Mouse (Mus musculus): ENCODE measurements around the gene Ppp1r18. TPM values are rescaled to one million over a fixed set of nuclear protein-coding genes. Genes with fewer than 3 reads are reported as not detected.

Gene Ppp1r18
- polyA plus RNA-seq, 1 experiment: 46.2 TPM

DNA sequence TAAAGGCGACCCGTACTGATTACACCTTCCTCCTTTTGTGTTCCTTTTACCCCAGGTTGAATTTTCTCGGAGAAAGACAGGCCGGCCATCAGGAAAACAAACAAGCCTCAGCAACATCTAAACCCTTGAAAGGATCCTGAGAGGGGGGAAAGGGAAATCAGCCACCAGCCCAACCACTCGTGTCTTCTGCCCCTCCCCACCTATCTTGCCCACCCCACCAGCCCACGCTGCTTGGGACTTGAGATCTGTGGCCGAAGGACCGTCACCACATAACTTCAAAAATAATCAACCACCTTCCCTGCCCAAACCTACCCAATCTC, 51.7 kb downstream of the Ppp1r18 start:
- TF ChIP-seq REST (IDR thresholded peaks at IDR 0.05; ENCODE audit: insufficient read depth, insufficient read length) (no peak), E2F4 (IDR thresholded peaks at IDR 0.05; ENCODE audit: insufficient read depth) (no peak), MYOG (IDR thresholded peaks at IDR 0.05; ENCODE audit: control insufficient read depth in 1 of 3, insufficient read depth in 1 of 3, insufficient read length in 2 of 3, low read depth in 2 of 3) (no peak), MAX (IDR thresholded peaks at IDR 0.05; ENCODE audit: low read depth) (no peak), TCF12 (IDR thresholded peaks at IDR 0.05; ENCODE audit: insufficient read depth, poor library complexity, severe bottlenecking) (no peak), POLR2AphosphoS2 (IDR thresholded peaks at IDR 0.05; ENCODE audit: insufficient read length, low read depth) (no peak), MYOD1 (IDR thresholded peaks at IDR 0.05; ENCODE audit: control insufficient read depth in 1 of 3, insufficient read length in 2 of 3, low read depth in 2 of 3) (no peak), SRF (IDR thresholded peaks at IDR 0.05; ENCODE audit: control insufficient read depth, insufficient read length, low read depth) (no peak), USF1 (IDR thresholded peaks at IDR 0.05; ENCODE audit: low read depth) (no peak)

DNA sequence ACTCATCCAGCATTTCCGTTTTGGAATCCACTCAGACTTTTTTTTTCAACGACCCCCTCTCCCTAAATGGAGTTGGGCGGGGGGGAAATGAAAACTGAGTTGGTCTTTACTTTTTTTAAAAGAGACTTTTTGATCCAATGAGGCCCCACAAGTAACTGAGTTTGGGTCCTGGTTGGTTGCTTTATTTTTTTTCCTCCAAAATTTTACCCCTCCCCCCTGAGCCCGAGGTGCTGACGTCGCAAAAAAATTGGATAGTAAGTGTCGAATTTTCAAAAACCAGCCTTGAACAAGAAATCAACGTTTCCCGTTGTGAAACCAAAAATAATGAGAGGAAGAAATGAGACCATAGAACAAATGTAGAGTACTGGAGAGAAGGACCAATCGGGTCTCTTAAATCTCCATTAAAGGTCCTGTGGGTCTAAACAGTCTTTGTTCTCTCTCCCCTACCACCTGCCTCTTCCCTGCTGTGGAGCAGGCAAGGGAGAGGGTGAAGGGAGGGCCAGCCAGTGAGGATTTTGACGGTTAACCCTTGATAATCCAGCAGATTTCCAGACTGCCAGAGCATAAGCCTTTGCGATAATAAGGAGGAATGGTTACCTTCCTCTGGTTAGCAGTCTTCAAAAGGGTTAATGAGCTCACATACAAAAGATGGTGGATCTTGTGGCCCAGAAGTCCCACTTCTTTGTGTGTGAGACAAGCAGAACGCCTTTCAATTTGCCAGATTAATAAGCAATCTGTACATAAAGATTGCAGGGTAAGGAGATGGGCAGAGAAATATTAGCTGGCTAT, 52.3 kb downstream of the Ppp1r18 start:
- TF ChIP-seq MAX (IDR thresholded peaks at IDR 0.05; ENCODE audit: low read depth): no peak
- no peak for TF ChIP-seq REST (IDR thresholded peaks at IDR 0.05; ENCODE audit: insufficient read depth, insufficient read length)
- TF ChIP-seq POLR2A (IDR thresholded peaks at IDR 0.05; ENCODE audit: insufficient read length, low read depth): peak; percentile 51
- no peak for TF ChIP-seq E2F4 (IDR thresholded peaks at IDR 0.05; ENCODE audit: insufficient read depth)
- TF ChIP-seq POLR2AphosphoS2 (IDR thresholded peaks at IDR 0.05; ENCODE audit: insufficient read length, low read depth): peak; percentile 95
- H3K36me3 ChIP-seq (ENCODE audit: control insufficient read depth, insufficient read depth): peaks cover 29% of the 10 kb centered on the region

More for the DNA sequence above, 51.7 kb downstream of the Ppp1r18 start:
- Histone ChIP-seq H3K4me3 (peak overlapping the region; percentile 96), H3ac (ENCODE audit: control insufficient read depth, insufficient read length) (peak overlapping the region; percentile 92), H3K79me2 (ENCODE audit: control insufficient read depth, insufficient read depth) (peaks cover 54% of the 10 kb centered on the region), H3K27me3 (ENCODE audit: control insufficient read depth, insufficient read depth, insufficient read length) (no peaks in the 10 kb centered on the region), H3K36me3 (ENCODE audit: control insufficient read depth, insufficient read depth) (peaks cover 34% of the 10 kb centered on the region), H3K4me2 (ENCODE audit: low read depth) (peak overlapping the region; percentile 97)

DNA sequence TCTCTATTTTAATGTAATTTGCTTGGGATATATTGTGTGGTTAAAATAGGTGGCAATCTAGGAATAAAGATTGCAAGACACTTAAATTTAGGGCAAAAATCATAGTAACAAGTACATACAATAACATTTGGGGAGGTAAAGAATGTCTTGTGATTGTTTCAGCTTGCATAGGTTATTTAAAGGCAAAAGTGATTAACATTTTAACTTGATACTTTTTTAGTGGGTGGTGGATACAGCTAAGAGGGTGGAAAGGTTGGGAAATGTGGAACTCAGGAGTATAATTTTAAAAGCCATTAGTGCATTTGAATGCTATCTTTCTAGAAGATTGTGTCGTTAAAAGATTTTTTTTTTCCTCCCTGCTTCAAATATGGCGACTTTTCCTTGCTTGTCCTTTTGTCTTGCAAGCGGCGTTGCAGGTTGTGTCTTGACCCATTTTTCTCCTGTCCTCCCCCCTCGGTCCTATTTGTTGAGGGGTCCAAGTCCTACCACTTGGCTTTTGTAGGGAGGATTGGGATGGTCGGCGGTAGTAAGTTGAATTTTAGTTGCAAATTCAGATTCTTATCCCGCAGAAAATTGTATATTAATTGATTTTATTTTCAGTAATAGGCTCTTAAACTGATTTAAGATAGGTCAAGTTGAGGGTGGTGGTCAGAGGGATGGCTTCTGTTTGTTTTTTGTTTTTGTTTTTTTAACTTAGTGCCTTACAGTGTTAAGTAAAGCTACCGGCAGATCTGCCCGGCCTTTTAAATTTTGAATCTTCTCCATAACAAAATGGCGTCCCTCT, 53.1 kb downstream of the Ppp1r18 start:
- H3K27me3 ChIP-seq (ENCODE audit: control insufficient read depth, insufficient read depth, insufficient read length): no peaks in the 10 kb centered on the region
- H3K4me3 ChIP-seq: peak overlapping the region; percentile 96
- TF ChIP-seq TCF12 (IDR thresholded peaks at IDR 0.05; ENCODE audit: insufficient read depth, poor library complexity, severe bottlenecking) (no peak), POLR2AphosphoS2 (IDR thresholded peaks at IDR 0.05; ENCODE audit: insufficient read length, low read depth) (peak; percentile 95), POLR2A (IDR thresholded peaks at IDR 0.05; ENCODE audit: insufficient read length, low read depth) (peak; percentile 49), MAX (IDR thresholded peaks at IDR 0.05; ENCODE audit: low read depth) (no peak), TCF3 (IDR thresholded peaks at IDR 0.05; ENCODE audit: insufficient read length, low read depth) (no peak)
- peaks cover 51% of the 10 kb centered on the region for H3K79me2 ChIP-seq (ENCODE audit: control insufficient read depth, insufficient read depth)
- peak overlapping the region; percentile 92 for H3ac ChIP-seq (ENCODE audit: control insufficient read depth, insufficient read length)
- peak overlapping the region; percentile 97 for H3K4me2 ChIP-seq (ENCODE audit: low read depth)
- H3K36me3 ChIP-seq (ENCODE audit: control insufficient read depth, insufficient read depth): peaks cover 26% of the 10 kb centered on the region

More for the DNA sequence above, 52.3 kb downstream of the Ppp1r18 start:
- Histone ChIP-seq H3K27me3 (ENCODE audit: control insufficient read depth, insufficient read depth, insufficient read length) (no peaks in the 10 kb centered on the region), H3K79me2 (ENCODE audit: control insufficient read depth, insufficient read depth) (peaks cover 52% of the 10 kb centered on the region), H3K4me2 (ENCODE audit: low read depth) (peak overlapping the region; percentile 97), H3K4me3 (peak overlapping the region; percentile 96), H3ac (ENCODE audit: control insufficient read depth, insufficient read length) (peak overlapping the region; percentile 92)

DNA sequence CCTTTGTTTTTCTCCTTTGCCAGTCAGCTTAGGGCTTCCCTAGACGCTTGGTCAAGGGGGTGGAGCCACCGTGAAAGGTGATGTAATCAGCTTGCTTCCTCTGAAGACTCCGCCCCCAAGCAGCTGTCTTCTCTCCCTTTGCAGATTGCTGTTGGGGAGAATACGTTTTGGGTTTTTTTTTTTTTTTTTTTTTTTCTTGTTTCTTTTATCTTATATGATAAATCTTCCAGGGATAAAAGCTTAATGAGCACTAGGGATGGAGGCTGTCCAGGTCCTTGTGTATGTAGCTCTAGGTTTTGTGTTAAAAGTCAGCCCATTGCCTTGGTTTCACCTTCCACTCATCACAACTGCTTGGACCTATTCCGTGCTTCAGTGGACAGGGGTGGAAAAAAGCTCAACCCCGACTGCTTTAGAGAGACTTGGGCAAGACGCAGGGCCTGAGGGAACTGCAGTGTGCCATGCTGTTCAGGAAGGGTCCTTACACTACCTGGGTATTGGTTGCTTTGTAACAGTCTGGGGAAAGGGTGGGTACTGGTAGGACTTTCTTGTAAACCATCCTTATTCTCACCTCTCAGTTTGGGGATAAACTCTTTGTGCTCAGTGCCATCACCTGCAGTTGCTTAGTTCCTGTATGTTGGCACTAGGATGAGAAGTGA, 53.8 kb downstream of the Ppp1r18 start:
- Histone ChIP-seq H3ac (ENCODE audit: control insufficient read depth, insufficient read length) (no peak overlapping the region), H3K4me3 (peak overlapping the region; percentile 96), H3K27me3 (ENCODE audit: control insufficient read depth, insufficient read depth, insufficient read length) (no peaks in the 10 kb centered on the region), H3K79me2 (ENCODE audit: control insufficient read depth, insufficient read depth) (peaks cover 49% of the 10 kb centered on the region), H3K4me2 (ENCODE audit: low read depth) (peak overlapping the region; percentile 97), H3K36me3 (ENCODE audit: control insufficient read depth, insufficient read depth) (peaks cover 28% of the 10 kb centered on the region)
- TF ChIP-seq USF1 (IDR thresholded peaks at IDR 0.05; ENCODE audit: low read depth): no peak
- no peak for TF ChIP-seq REST (IDR thresholded peaks at IDR 0.05; ENCODE audit: insufficient read depth, insufficient read length)
- TF ChIP-seq TCF3 (IDR thresholded peaks at IDR 0.05; ENCODE audit: insufficient read length, low read depth): no peak
- TF ChIP-seq MAX (IDR thresholded peaks at IDR 0.05; ENCODE audit: low read depth): no peak
- no peak for TF ChIP-seq E2F4 (IDR thresholded peaks at IDR 0.05; ENCODE audit: insufficient read depth)
- peak in 2 of 3 experiments; percentile 51 to 74 for TF ChIP-seq MYOD1 (IDR thresholded peaks at IDR 0.05; ENCODE audit: control insufficient read depth in 1 of 3, insufficient read length in 2 of 3, low read depth in 2 of 3)
- TF ChIP-seq MYOG (IDR thresholded peaks at IDR 0.05; ENCODE audit: control insufficient read depth in 1 of 3, insufficient read depth in 1 of 3, insufficient read length in 2 of 3, low read depth in 2 of 3): peak in 2 of 3 experiments; percentile 61 to 68
- TF ChIP-seq POLR2AphosphoS2 (IDR thresholded peaks at IDR 0.05; ENCODE audit: insufficient read length, low read depth): peak; percentile 100
- no peak for TF ChIP-seq TCF12 (IDR thresholded peaks at IDR 0.05; ENCODE audit: insufficient read depth, poor library complexity, severe bottlenecking)
- TF ChIP-seq POLR2A (IDR thresholded peaks at IDR 0.05; ENCODE audit: insufficient read length, low read depth): peak; percentile 62
- TF ChIP-seq SRF (IDR thresholded peaks at IDR 0.05; ENCODE audit: control insufficient read depth, insufficient read length, low read depth): no peak
- TF ChIP-seq CEBPB (IDR thresholded peaks at IDR 0.05; ENCODE audit: insufficient read depth, poor library complexity, severe bottlenecking): peak; percentile 73
